Mouse (Mus musculus): ENCODE data around the gene Pax7.

The Pax7 gene

DNA sequence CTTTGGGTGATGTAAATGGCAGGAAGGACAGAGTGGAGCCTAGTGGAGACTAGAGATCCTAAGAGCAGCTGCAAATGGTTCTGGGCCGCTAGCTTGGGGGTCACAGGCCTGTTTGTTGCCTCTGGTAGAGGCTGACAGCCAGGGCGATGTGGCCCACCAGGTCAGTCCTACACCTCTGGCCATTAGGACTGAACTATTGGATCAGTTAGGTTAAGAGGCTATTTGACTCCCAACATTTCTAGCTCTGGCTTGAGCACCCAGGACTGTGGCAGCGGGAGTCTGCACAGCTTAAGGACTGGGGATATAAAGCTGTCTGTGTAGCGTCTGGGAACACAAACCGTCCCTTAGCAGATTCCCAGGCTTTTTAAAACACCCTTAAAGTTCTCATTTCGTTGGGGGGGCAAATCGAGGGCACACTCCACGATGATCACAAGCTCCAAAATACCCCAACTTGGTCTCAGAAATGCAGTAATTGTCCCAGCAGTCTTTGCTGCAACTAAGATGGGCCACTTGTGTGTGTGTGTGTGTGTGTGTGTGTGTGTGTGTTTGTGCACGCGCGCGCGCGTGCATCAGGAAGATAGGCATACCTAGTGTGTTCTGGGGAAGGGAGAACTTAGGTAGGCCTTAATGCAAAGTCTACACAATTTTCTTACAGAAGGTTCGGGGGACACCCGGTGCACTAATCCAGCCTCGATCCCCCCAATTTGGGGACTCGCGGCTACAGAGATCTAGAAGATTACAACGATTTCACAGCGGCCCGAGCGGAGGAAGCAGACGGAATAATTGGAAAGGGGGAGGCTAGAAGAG, 2.5 kb downstream of the Pax7 start:
- no peak for DNase-seq

- no peak for DNase-seq
Measured at GRCm38 (mm10) chr4:139830053-139830452, 3.3 kb downstream of the Pax7 start.

GRCm38 (mm10) chr4:139828871-139829590, 4.3 kb downstream of the Pax7 start:
- DNase-seq: no peak

DNA sequence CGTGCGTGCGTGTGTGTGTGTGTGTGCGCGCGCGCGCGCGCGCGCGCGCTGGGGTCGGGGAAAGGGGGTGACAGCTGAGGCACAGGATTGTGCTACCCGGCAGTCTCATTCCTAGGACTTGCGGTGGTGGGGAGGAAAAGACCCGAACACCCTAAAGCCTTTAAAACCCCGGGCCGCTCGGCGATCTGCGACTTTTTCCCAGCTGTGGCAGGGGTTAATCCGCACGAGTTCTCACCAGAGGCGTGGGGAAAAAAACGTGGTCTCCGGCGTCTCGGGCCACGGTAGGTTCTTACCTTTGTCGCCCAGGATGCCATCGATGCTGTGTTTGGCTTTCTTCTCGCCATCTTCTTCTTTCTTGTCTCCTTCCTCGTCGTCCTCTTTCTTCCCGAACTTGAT, 5.0 kb downstream of the Pax7 start:
- no peak for DNase-seq

DNA sequence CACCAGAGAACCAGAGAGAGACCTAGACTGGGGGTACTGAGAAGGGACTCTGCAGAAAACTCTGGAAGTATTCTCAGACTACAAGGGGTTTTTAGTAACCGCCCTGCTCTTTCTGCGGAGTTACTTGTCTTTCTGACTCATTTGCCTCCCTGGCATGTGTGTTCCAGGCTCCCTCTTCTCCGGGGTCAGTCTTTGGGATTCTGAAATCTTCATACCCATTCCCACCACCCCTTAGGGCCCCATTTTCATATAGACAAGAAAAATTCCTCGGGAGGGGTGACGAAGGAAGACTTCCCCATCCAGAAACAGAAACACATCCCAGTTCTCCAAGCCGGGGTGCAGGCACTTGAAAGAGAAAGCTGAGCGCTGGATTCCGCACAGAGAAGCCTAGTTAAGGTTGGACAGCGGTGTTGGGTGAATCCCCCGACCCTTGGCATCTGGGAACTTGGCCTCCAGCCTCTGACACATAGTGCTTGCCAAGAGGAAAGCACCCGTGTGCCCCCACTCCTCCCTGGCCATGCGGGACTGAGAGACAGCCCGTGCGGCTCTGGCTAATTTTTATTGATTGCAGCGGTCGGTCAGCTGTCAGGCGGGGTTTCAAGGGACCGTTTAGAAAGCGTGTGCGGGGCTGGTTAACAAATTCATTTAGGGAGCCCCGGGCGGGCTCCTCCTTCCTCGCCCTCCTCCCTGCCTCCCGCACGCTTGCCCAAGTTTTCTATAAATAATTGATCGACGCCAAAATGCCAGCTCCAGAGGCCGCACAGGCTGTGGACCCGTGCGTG, 5.6 kb downstream of the Pax7 start:
- DNase-seq: no peak

GRCm38 (mm10) chr4:139826231-139826630, 7.1 kb downstream of the Pax7 start:
- DNase-seq: no peak

DNA sequence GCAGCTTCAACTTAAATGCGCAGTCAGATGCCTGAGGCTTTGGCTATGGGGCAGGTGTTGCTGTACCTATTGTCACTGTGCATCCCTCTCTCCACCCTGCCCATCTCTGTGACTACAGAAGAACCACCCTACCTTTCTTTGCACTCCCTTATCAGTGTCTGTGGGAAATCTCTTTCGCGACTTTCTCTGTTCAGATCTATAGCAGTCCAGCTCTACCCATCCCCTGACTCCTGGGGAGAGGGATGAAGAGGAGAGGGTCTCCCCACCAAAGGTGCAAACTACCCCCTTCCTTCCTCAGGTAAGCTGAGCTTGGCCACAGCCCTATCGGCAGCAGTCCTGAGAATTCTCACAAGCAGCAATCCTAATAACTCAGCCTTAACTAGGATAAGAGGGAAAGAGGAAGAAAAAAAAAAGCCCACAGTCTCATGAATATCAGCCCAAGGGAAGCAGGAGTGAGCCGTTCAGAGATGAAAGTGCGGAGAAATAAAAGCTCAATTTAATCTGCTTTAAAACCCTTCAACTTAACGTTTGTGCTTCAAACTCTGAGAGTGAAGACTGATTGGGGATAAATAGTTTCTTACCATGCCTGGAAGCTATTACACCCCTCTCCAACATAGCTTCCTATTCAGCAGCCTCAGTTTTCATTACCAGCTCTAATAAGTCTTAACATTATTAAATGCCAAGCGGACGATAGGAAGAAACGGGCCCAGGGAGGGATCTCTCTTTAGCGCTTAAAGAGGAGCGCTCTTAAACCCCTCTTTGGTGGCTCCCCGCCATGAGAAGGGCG, 7.8 kb downstream of the Pax7 start:
- no peak for DNase-seq

DNA sequence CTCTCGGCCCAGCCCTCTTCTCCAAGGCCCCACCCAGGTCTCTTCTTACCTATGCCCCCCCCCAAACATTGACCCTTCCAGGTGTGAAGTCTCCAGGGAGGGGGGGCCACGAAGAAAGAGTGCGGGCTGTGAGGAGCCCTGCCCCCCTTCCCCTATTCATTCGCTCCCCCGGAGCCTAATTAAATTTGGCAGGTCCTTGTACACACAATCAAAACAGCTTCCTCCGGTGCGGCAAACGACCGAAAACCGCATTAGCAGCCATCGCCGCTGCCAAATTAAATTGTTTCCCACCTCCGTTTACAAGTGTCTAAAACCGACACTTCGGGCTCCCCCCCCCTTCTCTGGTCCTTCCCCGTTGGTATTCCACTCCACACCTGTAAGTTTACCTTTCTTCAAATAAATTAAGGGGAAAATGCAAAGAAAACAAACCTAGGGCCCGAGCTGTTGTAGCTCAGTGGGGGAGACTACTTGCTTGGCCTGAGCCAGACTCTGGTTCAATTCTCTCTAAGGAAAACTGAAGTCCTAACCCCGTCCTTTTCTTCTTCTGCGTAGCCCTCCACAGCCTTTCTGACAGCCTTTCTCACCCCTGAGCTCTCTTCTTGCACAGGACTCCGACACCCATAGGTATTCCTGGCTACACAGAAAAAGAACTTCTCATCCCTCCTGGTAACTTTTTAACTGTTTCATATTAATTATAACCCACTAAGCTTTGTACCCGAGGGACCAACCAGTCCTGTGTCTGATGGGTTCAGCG, 8.6 kb downstream of the Pax7 start:
- no peak for DNase-seq

DNA sequence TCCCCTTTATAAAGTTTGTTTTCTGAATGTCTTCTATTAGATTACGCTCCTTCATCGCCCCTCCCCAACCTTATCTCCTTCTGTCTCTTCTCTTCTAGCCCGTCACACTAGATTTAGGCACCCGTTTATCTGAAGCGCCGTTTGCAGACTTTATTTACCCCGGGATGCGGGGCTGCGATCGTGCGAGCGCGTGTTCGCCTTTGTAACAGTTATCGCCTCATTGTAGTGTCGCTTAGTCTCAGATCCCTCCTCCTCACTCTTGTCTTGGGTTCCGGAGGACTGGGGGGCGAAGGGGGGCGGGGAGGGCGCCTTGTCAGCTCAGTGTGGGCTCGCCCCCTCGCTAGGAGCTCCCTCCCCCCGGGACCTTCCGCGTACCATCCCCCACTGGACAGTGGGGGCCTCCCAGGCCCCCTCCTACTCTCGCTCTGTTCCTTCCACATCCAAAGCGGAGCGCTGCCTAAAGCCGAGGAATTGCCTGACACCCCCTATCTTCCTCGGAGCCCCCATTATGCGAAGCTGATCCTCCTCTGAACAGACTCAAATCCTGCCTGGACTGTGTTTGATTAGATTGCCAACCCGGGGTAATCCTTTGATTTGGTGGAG, 9.4 kb downstream of the Pax7 start:
- DNase-seq: no peak

GRCm38 (mm10) chr4:139823138-139823869, 10.0 kb downstream of the Pax7 start:
- DNase-seq: no peak

DNA sequence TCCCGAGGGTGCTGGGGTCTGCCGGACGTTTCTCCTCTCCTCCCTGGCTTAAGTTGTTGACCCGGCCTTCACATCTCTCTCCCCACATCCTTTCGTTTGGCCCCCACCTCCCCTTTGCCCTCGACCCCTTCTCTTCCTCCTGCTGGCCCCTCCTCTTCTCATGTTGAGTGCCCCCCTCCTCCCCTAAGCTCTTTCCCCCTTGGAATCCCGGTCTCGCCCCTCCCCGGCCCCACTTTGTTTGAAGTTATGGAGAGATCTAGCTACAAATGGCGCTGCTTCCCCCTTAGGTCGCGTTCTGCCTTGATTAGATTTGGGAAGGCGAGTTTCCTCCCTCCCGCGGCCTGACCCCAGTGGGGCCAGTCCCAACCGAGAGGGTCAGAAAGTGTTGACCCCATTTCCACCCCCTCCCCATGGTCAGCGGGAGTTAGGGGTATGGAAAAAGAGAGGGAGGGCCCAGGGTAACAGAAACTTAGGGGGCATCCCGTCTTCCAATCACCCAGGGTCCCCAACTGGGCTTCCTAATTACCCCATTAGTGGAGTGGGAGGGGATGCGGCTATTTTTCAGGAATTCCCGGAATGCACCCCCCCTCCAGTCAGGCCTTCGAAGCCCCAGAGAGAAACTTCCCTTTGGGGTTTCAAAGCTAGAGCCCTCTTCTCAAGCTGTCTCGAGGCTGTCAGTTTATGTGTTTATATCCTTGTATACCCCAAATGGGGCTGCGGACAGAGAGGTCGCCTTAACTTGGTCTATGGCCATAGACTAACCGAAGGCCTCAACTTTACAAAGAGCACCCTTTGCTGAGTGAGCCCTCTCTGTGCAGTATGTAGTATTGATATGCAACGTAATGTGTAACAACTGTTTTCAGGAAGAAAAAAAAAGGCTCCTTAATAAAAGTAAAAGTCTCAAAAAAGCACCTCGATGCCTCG, 10.9 kb downstream of the Pax7 start:
- no peak for DNase-seq

DNA sequence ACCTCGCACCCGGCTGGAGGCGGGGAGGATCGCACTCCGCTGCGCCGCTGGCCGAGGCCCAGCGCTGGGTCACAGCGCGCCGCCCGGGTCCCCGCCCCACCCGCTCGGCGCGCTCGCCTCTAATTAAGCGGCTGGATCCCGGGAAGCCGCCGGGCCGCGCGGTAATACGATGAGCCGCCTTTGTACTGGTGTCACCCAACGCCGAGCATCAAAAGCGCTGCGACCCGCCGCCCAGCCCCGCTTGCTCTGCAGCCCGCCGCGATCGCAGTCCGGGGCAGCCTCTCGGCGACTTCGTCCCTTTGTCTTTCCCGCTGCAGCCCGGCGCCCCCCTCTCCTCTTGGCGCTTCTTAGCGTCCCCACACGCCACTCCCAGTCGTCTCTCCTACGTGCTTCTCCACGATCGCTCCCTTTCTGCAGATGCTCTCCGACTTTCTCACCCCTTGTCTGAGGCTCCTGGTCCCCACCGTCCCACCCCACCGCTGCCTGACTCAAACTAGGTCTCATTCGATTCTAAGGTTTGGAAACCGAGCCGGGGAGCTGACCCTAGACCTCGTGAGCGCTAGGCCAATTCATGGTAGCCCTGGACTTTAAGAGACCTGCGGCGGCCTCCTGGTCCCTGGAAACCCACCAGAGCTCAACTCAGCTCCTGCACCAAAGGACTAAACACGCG, 11.7 kb downstream of the Pax7 start:
- DNase-seq: no peak

- no peak for DNase-seq
Measured at GRCm38 (mm10) chr4:139821071-139821470, 12.3 kb downstream of the Pax7 start.

DNA sequence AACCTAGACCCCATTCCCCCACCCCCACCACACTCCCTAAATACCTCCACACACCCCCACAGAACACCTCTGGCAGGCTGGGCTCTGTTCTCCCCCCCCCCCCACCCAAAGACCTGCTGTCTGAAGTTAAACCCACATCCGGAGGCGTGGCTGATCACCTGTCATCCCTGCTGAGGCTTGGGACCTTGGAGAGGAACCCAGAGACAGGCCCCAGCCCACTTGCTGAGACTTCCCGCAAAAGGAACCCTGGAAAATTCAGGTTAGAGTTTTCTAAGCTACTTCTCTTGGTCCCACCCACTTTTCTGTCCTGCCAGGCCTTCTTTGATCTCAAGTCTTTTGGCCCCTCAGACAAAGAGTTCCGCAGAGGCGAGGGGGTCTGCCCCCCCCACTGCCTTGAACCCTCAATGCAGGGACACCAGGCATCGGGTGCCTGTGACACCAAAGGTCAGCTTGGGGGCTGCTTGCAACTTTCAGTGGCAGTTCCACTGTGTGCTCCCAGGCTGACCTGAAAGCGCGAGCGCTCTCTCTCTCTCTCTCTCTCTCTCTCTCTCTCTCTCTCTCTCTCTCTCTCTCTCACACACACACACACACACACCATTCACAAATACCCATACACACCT, 13.8 kb downstream of the Pax7 start:
- DNase-seq: no peak

DNA sequence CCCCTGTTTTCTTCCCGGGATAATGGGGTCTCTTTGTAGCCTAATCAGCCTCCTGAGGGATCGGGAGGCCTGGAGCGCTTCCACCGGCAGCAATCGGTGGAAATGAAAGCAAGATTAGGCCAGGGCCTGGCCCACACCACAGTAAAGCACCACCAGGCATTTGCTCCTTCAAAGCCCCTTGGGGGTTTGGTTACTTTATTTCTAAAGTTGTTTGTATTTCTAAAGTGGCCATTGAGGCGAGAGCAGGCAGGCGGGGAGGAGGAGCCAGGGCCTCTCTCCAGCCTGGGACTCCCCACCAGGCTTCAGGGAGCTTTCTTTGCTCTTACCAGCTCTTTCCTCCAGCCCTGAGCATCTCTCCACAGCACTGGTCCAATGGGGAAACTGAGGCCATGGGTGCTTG, 15.2 kb downstream of the Pax7 start:
- no peak for DNase-seq

DNA sequence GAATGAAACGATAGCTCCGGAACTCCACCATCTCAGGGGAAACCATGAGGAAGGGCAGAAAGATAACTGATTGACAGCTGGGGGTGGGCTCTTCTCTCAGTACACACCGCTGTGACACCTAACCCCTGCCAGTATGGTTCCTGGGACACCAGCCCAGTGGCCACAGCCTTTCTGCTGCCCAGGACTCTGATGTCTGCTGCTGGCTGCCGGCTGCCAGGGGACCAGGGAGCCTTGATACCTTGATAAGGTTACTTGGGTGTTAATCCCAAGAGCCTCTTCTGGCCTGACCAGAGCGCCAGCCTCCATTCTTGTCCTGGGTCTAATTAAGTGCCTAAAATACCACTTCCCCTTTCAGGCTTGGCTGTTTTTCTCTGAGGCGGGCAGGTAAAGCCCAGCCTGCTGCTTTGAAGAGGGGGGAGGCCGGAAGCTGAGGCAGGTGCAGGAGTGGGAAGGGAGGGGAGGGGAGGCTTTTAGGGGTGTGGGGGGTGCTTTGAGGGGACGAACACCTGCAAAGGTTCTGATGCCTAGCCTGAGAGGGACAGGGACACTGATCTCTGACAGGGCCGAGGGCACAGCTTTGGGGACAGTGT, 19.9 kb downstream of the Pax7 start:
- no peak for DNase-seq

DNA sequence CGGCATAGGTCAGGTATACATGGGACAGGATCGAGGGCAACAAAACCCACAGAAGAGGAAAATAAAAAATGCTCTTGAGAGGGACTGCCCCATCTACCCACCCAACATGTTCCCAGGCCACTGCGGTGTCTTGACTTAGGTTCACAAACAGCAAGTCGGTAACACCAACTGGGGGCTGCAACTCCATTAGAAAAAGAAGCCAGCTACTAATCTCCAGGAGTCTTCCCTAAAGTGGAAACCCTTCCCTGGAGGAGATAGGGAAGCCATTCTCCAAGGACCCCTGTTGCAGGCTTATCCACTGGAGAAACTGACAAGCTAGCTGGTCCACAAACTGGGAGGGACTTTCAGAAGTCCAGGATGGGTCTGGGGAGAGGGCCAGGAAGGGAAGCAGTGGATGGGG, 21.4 kb downstream of the Pax7 start:
- no peak for DNase-seq

DNA sequence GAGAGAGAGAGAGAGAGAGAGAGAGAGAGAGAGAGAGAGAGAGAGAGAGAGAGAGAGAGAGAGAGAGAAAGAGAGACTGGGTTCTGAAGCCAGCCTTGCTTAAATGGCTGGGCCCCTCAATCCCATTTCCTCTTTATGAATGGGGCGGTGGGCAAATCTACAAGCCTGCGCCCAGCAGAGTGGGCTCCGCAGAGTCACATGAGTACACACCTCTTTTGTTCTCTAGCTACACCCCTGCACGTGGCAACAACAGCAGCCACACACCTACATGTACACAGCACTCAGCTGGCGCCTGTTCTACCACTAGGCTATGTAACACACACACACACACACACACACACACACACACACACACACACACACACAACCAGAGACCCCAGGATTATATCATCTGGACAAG, 21.9 kb downstream of the Pax7 start:
- no peak for DNase-seq

Data from cerebellum, adult 9-10 months (tissue).